23 mouse cellular contexts compared by ENCODE assay signal in genomic region chr3:35402666-35403065, GRCm38 (mm10).
DNase-seq lines count a peak whose midpoint lies in the region; ATAC-seq lines count a peak whose summit lies in the region.
"Had no signal": no experiment of that assay in that cellular context is flagged by ENCODE, and none has a peak within 500 bp of the region (broad histone marks: within the 10 kb centered on the region; RNA-seq: fewer than 3 reads in every experiment).

No protein-coding gene starts in this region.

- H3K9ac ChIP-seq in forebrain, embryonic 11.5 days (ENCODE audit: low read length) = no peak overlapping the region
- no peak overlapping the region for H3K9ac ChIP-seq in heart, embryonic 12.5 days
- no peak overlapping the region for H3K9ac ChIP-seq in hindbrain, embryonic 15.5 days
- no peak overlapping the region for H3K9ac ChIP-seq in hindbrain, embryonic 16.5 days (ENCODE audit: low read depth, low read length)
- H3K9ac ChIP-seq in neural tube, embryonic 13.5 days = no peak overlapping the region
- no peak overlapping the region for H3K9ac ChIP-seq in neural tube, embryonic 15.5 days (replicated peaks)
- H3K9ac ChIP-seq: embryonic facial prominence, embryonic 12.5 days; heart, embryonic 15.5 days had no signal

- H3K4me1 ChIP-seq in forebrain, embryonic 10.5 days = peaks cover 44% of the 10 kb centered on the region
- peaks cover 10% of the 10 kb centered on the region; the same call in 1 of the 2 replicates for H3K4me1 ChIP-seq in forebrain, embryonic 11.5 days (replicated peaks; ENCODE audit: control insufficient read depth, insufficient read depth, low read length)
- H3K4me1 ChIP-seq in heart, embryonic 12.5 days (replicated peaks) = no peaks in the 10 kb centered on the region
- peaks cover 17% of the 10 kb centered on the region for H3K4me1 ChIP-seq in hindbrain, embryonic 15.5 days (replicated peaks)
- H3K4me1 ChIP-seq in hindbrain, embryonic 16.5 days (ENCODE audit: control insufficient read depth, insufficient read depth, low read depth, low read length) = 0 out of 2 replicates have a peak, but pooled peaks cover 9% of the 10 kb centered on the region
- H3K4me1 ChIP-seq in neural tube, embryonic 13.5 days (replicated peaks) = peaks cover 34% of the 10 kb centered on the region
- peaks cover 9% of the 10 kb centered on the region for H3K4me1 ChIP-seq in neural tube, embryonic 15.5 days
- H3K4me1 ChIP-seq: embryonic facial prominence, embryonic 12.5 days had no signal

- no peak for ATAC-seq in forebrain, embryonic 11.5 days (replicated peaks; ENCODE audit: low FRiP score)
- ATAC-seq in heart, embryonic 12.5 days (ENCODE audit: insufficient number of reproducible peaks, low FRiP score) = no peak
- no peak for ATAC-seq in hindbrain, embryonic 15.5 days (ENCODE audit: low FRiP score, low read depth)
- ATAC-seq in hindbrain, embryonic 16.5 days = no peak
- ATAC-seq in neural tube, embryonic 13.5 days (ENCODE audit: low read depth) = no peak
- no peak for ATAC-seq in neural tube, embryonic 15.5 days (ENCODE audit: low FRiP score)
- ATAC-seq: CD4-positive, CD25-positive, alpha-beta regulatory T cell, adult 4 months had no signal

- no peaks in the 10 kb centered on the region for H3K9me3 ChIP-seq in forebrain, embryonic 10.5 days
- no peaks in the 10 kb centered on the region for H3K9me3 ChIP-seq in forebrain, embryonic 11.5 days (ENCODE audit: control insufficient read depth, low read length)
- no peaks in the 10 kb centered on the region for H3K9me3 ChIP-seq in heart, embryonic 12.5 days (replicated peaks)
- H3K9me3 ChIP-seq in hindbrain, embryonic 15.5 days = no peaks in the 10 kb centered on the region
- H3K9me3 ChIP-seq in hindbrain, embryonic 16.5 days (ENCODE audit: control insufficient read depth, low read length) = no peaks in the 10 kb centered on the region
- no peaks in the 10 kb centered on the region for H3K9me3 ChIP-seq in neural tube, embryonic 13.5 days
- no peaks in the 10 kb centered on the region for H3K9me3 ChIP-seq in neural tube, embryonic 15.5 days (replicated peaks)
- H3K9me3 ChIP-seq: embryonic facial prominence, embryonic 12.5 days; G1E; heart, embryonic 10.5 days; heart, embryonic 15.5 days had no signal

- H3K27me3 ChIP-seq in forebrain, embryonic 10.5 days (ENCODE audit: poor library complexity, severe bottlenecking) = no peaks in the 10 kb centered on the region
- no peaks in the 10 kb centered on the region for H3K27me3 ChIP-seq in forebrain, embryonic 11.5 days (ENCODE audit: control insufficient read depth, insufficient read depth, low read length)
- H3K27me3 ChIP-seq in heart, embryonic 12.5 days (replicated peaks) = no peaks in the 10 kb centered on the region
- no peaks in the 10 kb centered on the region for H3K27me3 ChIP-seq in hindbrain, embryonic 15.5 days
- H3K27me3 ChIP-seq in hindbrain, embryonic 16.5 days (replicated peaks; ENCODE audit: control insufficient read depth, insufficient read depth, low read length) = no peaks in the 10 kb centered on the region
- H3K27me3 ChIP-seq in neural tube, embryonic 13.5 days = no peaks in the 10 kb centered on the region
- no peaks in the 10 kb centered on the region for H3K27me3 ChIP-seq in neural tube, embryonic 15.5 days (replicated peaks)
- H3K27me3 ChIP-seq: embryonic facial prominence, embryonic 12.5 days; heart, embryonic 15.5 days had no signal

- H3K27ac ChIP-seq in forebrain, embryonic 10.5 days = peak overlapping the region; percentile 90
- H3K27ac ChIP-seq in forebrain, embryonic 11.5 days (ENCODE audit: low read depth, low read length) = no peak overlapping the region
- no peak overlapping the region for H3K27ac ChIP-seq in heart, embryonic 12.5 days (ENCODE audit: poor library complexity, severe bottlenecking)
- H3K27ac ChIP-seq in hindbrain, embryonic 15.5 days (replicated peaks) = peak overlapping the region; percentile 55; the same call in 1 of the 2 replicates
- no peak overlapping the region for H3K27ac ChIP-seq in hindbrain, embryonic 16.5 days (ENCODE audit: low read depth, low read length)
- peak overlapping the region; percentile 66; the same call in 1 of the 2 replicates for H3K27ac ChIP-seq in neural tube, embryonic 13.5 days (replicated peaks)
- H3K27ac ChIP-seq in neural tube, embryonic 15.5 days (replicated peaks) = no peak overlapping the region
- H3K27ac ChIP-seq: embryonic facial prominence, embryonic 12.5 days; heart, embryonic 10.5 days; heart, embryonic 15.5 days had no signal

- 88% methylated on average over 10 of the region's 10 CpGs for WGBS in forebrain, embryonic 10.5 days
- whole genome bisulfite sequencing in forebrain, embryonic 11.5 days = 86% methylated on average over 10 of the region's 10 CpGs
- 84% methylated on average over 10 of the region's 10 CpGs for WGBS in heart, embryonic 12.5 days
- WGBS in hindbrain, embryonic 15.5 days = 68% methylated on average over 10 of the region's 10 CpGs
- 74% methylated on average over 10 of the region's 10 CpGs for WGBS in hindbrain, embryonic 16.5 days
- 62% methylated on average over 10 of the region's 10 CpGs for WGBS in neural tube, embryonic 13.5 days
- 65% methylated on average over 10 of the region's 10 CpGs for WGBS in neural tube, embryonic 15.5 days

- H3K4me3 ChIP-seq in forebrain, embryonic 10.5 days = no peak overlapping the region
- no peak overlapping the region for H3K4me3 ChIP-seq in forebrain, embryonic 11.5 days (ENCODE audit: low read depth, low read length)
- H3K4me3 ChIP-seq in heart, embryonic 12.5 days = no peak overlapping the region
- no peak overlapping the region for H3K4me3 ChIP-seq in hindbrain, embryonic 15.5 days
- H3K4me3 ChIP-seq in hindbrain, embryonic 16.5 days (ENCODE audit: low read length) = no peak overlapping the region
- H3K4me3 ChIP-seq in neural tube, embryonic 13.5 days = no peak overlapping the region
- no peak overlapping the region for H3K4me3 ChIP-seq in neural tube, embryonic 15.5 days (replicated peaks)
- H3K4me3 ChIP-seq: embryonic facial prominence, embryonic 12.5 days; heart, embryonic 10.5 days; heart, embryonic 15.5 days had no signal

- H3K36me3 ChIP-seq in forebrain, embryonic 10.5 days (replicated peaks) = no peaks in the 10 kb centered on the region
- H3K36me3 ChIP-seq in forebrain, embryonic 11.5 days (ENCODE audit: control insufficient read depth, insufficient read depth, low read length) = no peaks in the 10 kb centered on the region
- H3K36me3 ChIP-seq in heart, embryonic 12.5 days = no peaks in the 10 kb centered on the region
- H3K36me3 ChIP-seq in hindbrain, embryonic 15.5 days = no peaks in the 10 kb centered on the region
- H3K36me3 ChIP-seq in hindbrain, embryonic 16.5 days (ENCODE audit: control insufficient read depth, insufficient read depth, low read length) = no peaks in the 10 kb centered on the region
- no peaks in the 10 kb centered on the region for H3K36me3 ChIP-seq in neural tube, embryonic 13.5 days
- H3K36me3 ChIP-seq in neural tube, embryonic 15.5 days = no peaks in the 10 kb centered on the region
- H3K36me3 ChIP-seq: embryonic facial prominence, embryonic 12.5 days; G1E; heart, embryonic 10.5 days; heart, embryonic 15.5 days had no signal

- DNase-seq in forebrain, embryonic 10.5 days (ENCODE audit: extremely low spot score, low spot score) = no peak
- DNase-seq in forebrain, embryonic 11.5 days (ENCODE audit: low spot score) = no peak
- DNase-seq in heart, adult 11 months = peak; percentile 58
- DNase-seq: adrenal gland, postnatal 10 days; B cell, adult 2 months; cerebellum, adult 11 months; cerebellum, adult 8-10 months; cerebellum, postnatal 14 days; embryo, embryonic 11 days; gastrocnemius, postnatal 36 days; heart, adult 18-20 months; heart, postnatal 14 days; kidney, adult 11 months had no signal

- no peak overlapping the region for H3K4me2 ChIP-seq in forebrain, embryonic 11.5 days (ENCODE audit: low read depth, low read length, severe bottlenecking)
- H3K4me2 ChIP-seq in heart, embryonic 12.5 days = no peak overlapping the region
- H3K4me2 ChIP-seq in hindbrain, embryonic 15.5 days = no peak overlapping the region
- no peak overlapping the region for H3K4me2 ChIP-seq in hindbrain, embryonic 16.5 days (ENCODE audit: low read length)
- H3K4me2 ChIP-seq in neural tube, embryonic 13.5 days = no peak overlapping the region
- no peak overlapping the region for H3K4me2 ChIP-seq in neural tube, embryonic 15.5 days
- H3K4me2 ChIP-seq: embryonic facial prominence, embryonic 12.5 days; heart, embryonic 15.5 days had no signal

Comparison
In these comparisons a context has a peak if more than half of its experiments do, and no peak if none do; other contexts are left out.
1. H3K27ac ChIP-seq: peak in forebrain, embryonic 10.5 days (single experiment), hindbrain, embryonic 15.5 days (single experiment) and neural tube, embryonic 13.5 days (single experiment); none in forebrain, embryonic 11.5 days (single experiment), heart, embryonic 12.5 days (single experiment), hindbrain, embryonic 16.5 days (single experiment) and neural tube, embryonic 15.5 days (single experiment).